Mouse (Mus musculus) MEL (cell line): ENCODE measurements around the gene Fpr2. TPM values are rescaled to one million over a fixed set of nuclear protein-coding genes. Genes with fewer than 3 reads are reported as not detected.
"Not testable (repeated sequence)": the region's sequence is repeated elsewhere in the genome, so short reads cannot be mapped to it uniquely, and the experiment has no call there.

Experiments
- DNase-seq: peaks from one replicate; pipeline ENCODE4 v3.0.0; 2011; ENCODE audit warnings: low read depth, low spot score
- H3K27ac ChIP-seq: 2 replicates; pipeline ENCODE4 v1.5.1; 2012; ENCODE audit warnings: low read depth, mild to moderate bottlenecking, control low read depth, low read length, moderate library complexity; ENCODE audit not compliant: control insufficient read depth
- H3K27me3 ChIP-seq, 2 experiments: fragments of 150-350 bp in 1 of 2; sonication (generic) in 1 of 2; 2 replicates each; pipeline ENCODE4 v1.6.1; 2012; ENCODE audit warnings: low read length in 2 of 2, mild to moderate bottlenecking in 2 of 2, improper control_type of control experiment in 1 of 2, moderate library complexity in 1 of 2; ENCODE audit not compliant: insufficient read depth in 2 of 2, control insufficient read depth in 1 of 2
- H3K36me3 ChIP-seq, 2 experiments: 2 replicates each; pipeline ENCODE4 v1.6.1; 2012 to 2014; ENCODE audit warnings: low read length in 2 of 2, improper control_type of control experiment in 1 of 2, inconsistent platforms in 1 of 2, mild to moderate bottlenecking in 1 of 2; ENCODE audit not compliant: insufficient read depth in 2 of 2, control insufficient read depth in 1 of 2
- H3K4me1 ChIP-seq, 2 experiments: fragments of 150-350 bp in 1 of 2; sonication (generic) in 1 of 2; 2 replicates each; pipeline ENCODE4 v1.6.1; 2012; ENCODE audit warnings: low read length in 2 of 2, improper control_type of control experiment in 1 of 2, mild to moderate bottlenecking in 1 of 2; ENCODE audit not compliant: insufficient read depth in 2 of 2, control insufficient read depth in 1 of 2
- H3K4me3 ChIP-seq, 2 experiments: fragments of 150-350 bp in 1 of 2; sonication (generic) in 1 of 2; 2 replicates each; pipeline ENCODE4 v1.5.1; 2012; ENCODE audit warnings: low read depth in 2 of 2, low read length in 2 of 2, mild to moderate bottlenecking in 2 of 2, moderate library complexity in 2 of 2, control low read depth in 1 of 2, improper control_type of control experiment in 1 of 2; ENCODE audit not compliant: control insufficient read depth in 1 of 2, insufficient read depth in 1 of 2
- H3K79me2 ChIP-seq: 2 replicates; pipeline ENCODE4 v1.6.1; 2012; ENCODE audit warnings: mild to moderate bottlenecking, low read length, moderate library complexity; ENCODE audit not compliant: control insufficient read depth, poor library complexity, insufficient read depth
- H3K9ac ChIP-seq: 2 replicates; pipeline ENCODE4 v1.6.1; 2012; ENCODE audit warnings: low read depth, mild to moderate bottlenecking, control low read depth, low read length, moderate library complexity; ENCODE audit not compliant: control insufficient read depth, poor library complexity, severe bottlenecking
- H3K9me3 ChIP-seq: fragments of 150-350 bp; sonication (generic); replicated peaks from 2 replicates; pipeline ENCODE4 v1.6.1; 2012; ENCODE audit warnings: mild to moderate bottlenecking, low read length, improper control_type of control experiment, moderate library complexity; ENCODE audit not compliant: insufficient read depth
- BHLHE40 ChIP-seq: IDR thresholded peaks from 2 replicates; pipeline ENCODE4 v1.6.1; 2012; ENCODE audit warnings: low read depth, mild to moderate bottlenecking, inconsistent platforms, low read length, improper control_type of control experiment, borderline replicate concordance
- CHD1 ChIP-seq: IDR thresholded peaks from 2 replicates; pipeline ENCODE4 v1.6.1; 2012; ENCODE audit warnings: low read depth, mild to moderate bottlenecking, inconsistent platforms, low read length, improper control_type of control experiment
- CTCF ChIP-seq, 3 experiments: IDR thresholded peaks in 2 of 3; conservative IDR thresholded peaks in 1 of 3; 2 replicates each; pipeline ENCODE4 v1.5.1; 2011 to 2012; ENCODE audit warnings: low read length in 3 of 3, low read depth in 2 of 3, mild to moderate bottlenecking in 2 of 3, improper control_type of control experiment in 1 of 3, inconsistent platforms in 1 of 3, mixed read lengths in 1 of 3, moderate library complexity in 1 of 3; ENCODE audit not compliant: control insufficient read depth in 1 of 3, insufficient read depth in 1 of 3, poor library complexity in 1 of 3, severe bottlenecking in 1 of 3
- GATA1 ChIP-seq: IDR thresholded peaks from 2 replicates; pipeline ENCODE4 v1.6.1; 2011; ENCODE audit warnings: low read depth, low read length, improper control_type of control experiment
- HCFC1 ChIP-seq: IDR thresholded peaks from 2 replicates; pipeline ENCODE4 v1.6.1; 2012; ENCODE audit warnings: low read depth, mild to moderate bottlenecking, inconsistent platforms, low read length, improper control_type of control experiment, moderate library complexity
- JUND ChIP-seq: IDR thresholded peaks from 2 replicates; pipeline ENCODE4 v1.6.1; 2011; ENCODE audit warnings: low read depth, mild to moderate bottlenecking, improper control_type of control experiment, low read length
- MAFK ChIP-seq: IDR thresholded peaks from 2 replicates; pipeline ENCODE4 v1.6.1; 2011; ENCODE audit warnings: low read depth, mild to moderate bottlenecking, low read length, improper control_type of control experiment, borderline replicate concordance
- MAZ ChIP-seq: IDR thresholded peaks from 2 replicates; pipeline ENCODE4 v1.6.1; 2012; ENCODE audit warnings: low read depth, mild to moderate bottlenecking, inconsistent platforms, low read length, improper control_type of control experiment
- MEF2A ChIP-seq: IDR thresholded peaks from 2 replicates; pipeline ENCODE4 v1.6.1; 2014; ENCODE audit warnings: low read depth, mild to moderate bottlenecking, inconsistent platforms, low read length, improper control_type of control experiment; ENCODE audit not compliant: poor library complexity, insufficient replicate concordance, severe bottlenecking; ENCODE audit errors: extremely low read depth
- MXI1 ChIP-seq: IDR thresholded peaks from 2 replicates; pipeline ENCODE4 v1.6.1; 2011; ENCODE audit warnings: mild to moderate bottlenecking, low read depth, low read length, improper control_type of control experiment
- MYB ChIP-seq: IDR thresholded peaks from 2 replicates; pipeline ENCODE4 v1.6.1; 2011; ENCODE audit warnings: mild to moderate bottlenecking, low read depth, low read length, improper control_type of control experiment
- POLR2AphosphoS2 ChIP-seq: IDR thresholded peaks from 2 replicates; pipeline ENCODE4 v1.6.1; 2011; ENCODE audit warnings: low read length, improper control_type of control experiment
- RAD21 ChIP-seq: IDR thresholded peaks from 2 replicates; pipeline ENCODE4 v1.6.1; 2011; ENCODE audit warnings: mild to moderate bottlenecking, low read depth, low read length, improper control_type of control experiment
- RCOR1 ChIP-seq: IDR thresholded peaks from 2 replicates; pipeline ENCODE4 v1.6.1; 2012; ENCODE audit warnings: low read depth, mild to moderate bottlenecking, inconsistent platforms, low read length, improper control_type of control experiment
- SMC3 ChIP-seq: IDR thresholded peaks from 2 replicates; pipeline ENCODE4 v1.6.1; 2011; ENCODE audit warnings: low read depth, low read length, improper control_type of control experiment
- TAL1 ChIP-seq: IDR thresholded peaks from 2 replicates; pipeline ENCODE4 v1.6.1; 2012; ENCODE audit warnings: mild to moderate bottlenecking, inconsistent platforms, low read length, moderate library complexity, mixed read lengths
- TBP ChIP-seq: IDR thresholded peaks from 2 replicates; pipeline ENCODE4 v1.8.0; 2011; ENCODE audit warnings: low read depth, low read length, improper control_type of control experiment
- TCF12 ChIP-seq: IDR thresholded peaks from 2 replicates; pipeline ENCODE4 v1.6.1; 2014; ENCODE audit warnings: low read depth, mild to moderate bottlenecking, inconsistent platforms, low read length, improper control_type of control experiment, moderate library complexity
- USF2 ChIP-seq, 2 experiments: IDR thresholded peaks; 2 replicates each; pipeline ENCODE4 v1.6.1; 2011 to 2012; ENCODE audit warnings: improper control_type of control experiment in 2 of 2, low read length in 2 of 2, borderline replicate concordance in 1 of 2, inconsistent platforms in 1 of 2, low read depth in 1 of 2, mild to moderate bottlenecking in 1 of 2; ENCODE audit not compliant: insufficient read depth in 1 of 2
- ZC3H11A ChIP-seq: IDR thresholded peaks from 2 replicates; pipeline ENCODE4 v1.6.1; 2012; ENCODE audit warnings: low read depth, mild to moderate bottlenecking, inconsistent platforms, low read length, improper control_type of control experiment
- ZKSCAN1 ChIP-seq: IDR thresholded peaks from 2 replicates; pipeline ENCODE4 v1.6.1; 2012; ENCODE audit warnings: low read depth, mild to moderate bottlenecking, inconsistent platforms, low read length, improper control_type of control experiment, moderate library complexity
- ZNF384 ChIP-seq: IDR thresholded peaks from 2 replicates; pipeline ENCODE4 v1.6.1; 2012; ENCODE audit warnings: low read depth, mild to moderate bottlenecking, inconsistent platforms, low read length, improper control_type of control experiment
- polyA plus RNA-seq, 2 experiments: library from polyadenylated mRNA; stranded (reverse) in 1 of 2; unstranded in 1 of 2; fragments of >175 nt in 1 of 2; fragments of >200 nt in 1 of 2; gene quantifications; 2 replicates each; pipeline versions ENCODE4 v1.2.1 to v1.2.4; 2012; ENCODE audit warnings: low replicate concordance in 2 of 2, low read depth in 1 of 2; ENCODE audit not compliant: insufficient read length in 2 of 2, insufficient read depth in 1 of 2, missing spikeins in 1 of 2
- total RNA-seq: library from RNA; depleted of rRNA; stranded (reverse); fragments of 300-350 nt; gene quantifications from 2 replicates; pipeline ENCODE4 v1.2.3, GENCODE M21; 2012

The Fpr2 gene
- total and polyA plus RNA-seq, 3 experiments: not detected

GRCm38 (mm10) chr17:17840796-17841195, 46.8 kb upstream of the Fpr2 start:
- H3K27ac ChIP-seq: no peak overlapping the region
- no peaks in the 10 kb centered on the region for H3K27me3 ChIP-seq
- no peak overlapping the region for H3K4me3 ChIP-seq
- TF ChIP-seq MAZ (no peak), MAFK (no peak), USF2 (IDR thresholded peaks at IDR 0.05; ENCODE audit: borderline replicate concordance in 1 of 2, insufficient read depth in 1 of 2, low read depth in 1 of 2, low read length in 2 of 2) (no peak), POLR2AphosphoS2 (no peak), MEF2A (no peak), ZC3H11A (no peak), ZNF384 (no peak), CHD1 (no peak), CTCF (IDR thresholded peaks at IDR 0.05 in 2 of 3, conservative IDR thresholded peaks at IDR 0.05 in 1 of 3; ENCODE audit: control insufficient read depth in 1 of 3, insufficient read depth in 1 of 3, low read depth in 2 of 3, low read length in 3 of 3, poor library complexity in 1 of 3, severe bottlenecking in 1 of 3) (no peak), GATA1 (no peak), BHLHE40 (no peak), TBP (no peak), HCFC1 (no peak), MXI1 (no peak), SMC3 (no peak), MYB (no peak), TAL1 (no peak), RCOR1 (no peak)
- no peaks in the 10 kb centered on the region for H3K9me3 ChIP-seq
- H3K79me2 ChIP-seq: peaks cover 6% of the 10 kb centered on the region
- H3K4me1 ChIP-seq: 0 out of 4 replicates have a peak, but pooled peaks cover 0 to 4% of the 10 kb centered on the region in 2 experiments
- peaks cover 0 to 7% of the 10 kb centered on the region in 2 experiments; a peak in 2 of 4 replicates for H3K36me3 ChIP-seq
- no peak for DNase-seq
- no peak overlapping the region for H3K9ac ChIP-seq

GRCm38 (mm10) chr17:17843534-17844261, 43.9 kb upstream of the Fpr2 start:
- TF ChIP-seq RAD21 (no peak), TAL1 (no peak), ZKSCAN1 (no peak), ZNF384 (no peak), ZC3H11A (no peak), JUND (no peak), TCF12 (no peak), GATA1 (no peak)
- Histone ChIP-seq H3K9me3 (no peaks in the 10 kb centered on the region), H3K4me3 (no peak overlapping the region), H3K27me3 (no peaks in the 10 kb centered on the region), H3K36me3 (peaks cover 0 to 14% of the 10 kb centered on the region in 2 experiments; a peak in 2 of 4 replicates), H3K9ac (no peak overlapping the region), H3K27ac (no peak overlapping the region), H3K4me1 (peaks cover 6 to 11% of the 10 kb centered on the region in 2 experiments; a peak in 3 of 4 replicates), H3K79me2 (peaks cover 3% of the 10 kb centered on the region)
- DNase-seq: no peak

DNA sequence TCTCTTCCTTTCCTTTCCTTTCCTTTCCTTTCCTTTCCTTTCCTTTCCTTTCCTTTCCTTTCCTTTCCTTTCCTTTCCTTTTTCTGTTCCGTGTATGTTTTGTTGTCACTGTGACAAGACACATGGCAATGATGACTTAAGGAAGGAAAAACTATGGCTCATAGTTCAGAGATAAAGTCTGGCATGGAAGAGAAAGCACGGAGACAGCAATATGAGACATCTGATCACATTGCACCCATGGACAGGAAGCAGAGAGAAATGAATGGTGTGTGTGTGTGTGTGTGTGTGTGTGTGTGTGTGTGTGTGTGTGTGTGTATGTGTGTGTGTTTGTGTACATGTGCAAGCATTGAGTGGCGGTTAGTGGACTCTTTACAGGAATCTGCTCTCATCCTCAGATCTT, 43.0 kb upstream of the Fpr2 start:
- H3K9ac ChIP-seq, DNase-seq: not testable (repeated sequence)
- peaks cover 0 to 11% of the 10 kb centered on the region in 2 experiments; a peak in 2 of 4 replicates for H3K36me3 ChIP-seq

More for the DNA sequence above, 43.0 kb upstream of the Fpr2 start:
- H3K27me3 ChIP-seq, H3K79me2 ChIP-seq, H3K27ac ChIP-seq, H3K9me3 ChIP-seq, H3K4me3 ChIP-seq: not testable (repeated sequence)
- peaks cover 6 to 15% of the 10 kb centered on the region in 2 experiments for H3K4me1 ChIP-seq
